Mouse (Mus musculus) E14TG2a.4 (cell line): Measurements from ENCODE around the gene Ubxn7.
"Not testable (repeated sequence)": the region's sequence is repeated elsewhere in the genome, so short reads cannot be mapped to it uniquely, and the experiment has no call there.

Experiments
- H3K27me3 ChIP-seq: 2 replicates; pipeline ENCODE4 v1.6.1; 2014; ENCODE audit warnings: low read length, control low read depth; ENCODE audit not compliant: insufficient read depth
- H3K36me3 ChIP-seq: 2 replicates; pipeline ENCODE4 v1.6.1; 2014; ENCODE audit warnings: low read length, control low read depth; ENCODE audit not compliant: insufficient read depth
- H3K4me1 ChIP-seq: replicated peaks from 2 replicates; pipeline ENCODE4 v1.6.1; 2014; ENCODE audit warnings: low read depth, low read length, control low read depth
- H3K4me3 ChIP-seq: replicated peaks from 2 replicates; pipeline ENCODE4 v1.5.1; 2014; ENCODE audit warnings: mild to moderate bottlenecking, low read length
- H3K9me3 ChIP-seq: 2 replicates; pipeline ENCODE4 v1.6.1; 2014; ENCODE audit warnings: low read length, control low read depth
- CTCF ChIP-seq: conservative IDR thresholded peaks from 2 replicates; pipeline ENCODE4 v1.5.1; 2014; ENCODE audit warnings: low read length
- NANOG ChIP-seq: IDR thresholded peaks from 2 replicates; pipeline ENCODE4 v1.6.1; 2014; ENCODE audit warnings: borderline replicate concordance, low read length, mixed read lengths
- POU5F1 ChIP-seq: IDR thresholded peaks from 2 replicates; pipeline ENCODE4 v1.6.1; 2014; ENCODE audit warnings: low read length, borderline replicate concordance

The Ubxn7 gene

DNA sequence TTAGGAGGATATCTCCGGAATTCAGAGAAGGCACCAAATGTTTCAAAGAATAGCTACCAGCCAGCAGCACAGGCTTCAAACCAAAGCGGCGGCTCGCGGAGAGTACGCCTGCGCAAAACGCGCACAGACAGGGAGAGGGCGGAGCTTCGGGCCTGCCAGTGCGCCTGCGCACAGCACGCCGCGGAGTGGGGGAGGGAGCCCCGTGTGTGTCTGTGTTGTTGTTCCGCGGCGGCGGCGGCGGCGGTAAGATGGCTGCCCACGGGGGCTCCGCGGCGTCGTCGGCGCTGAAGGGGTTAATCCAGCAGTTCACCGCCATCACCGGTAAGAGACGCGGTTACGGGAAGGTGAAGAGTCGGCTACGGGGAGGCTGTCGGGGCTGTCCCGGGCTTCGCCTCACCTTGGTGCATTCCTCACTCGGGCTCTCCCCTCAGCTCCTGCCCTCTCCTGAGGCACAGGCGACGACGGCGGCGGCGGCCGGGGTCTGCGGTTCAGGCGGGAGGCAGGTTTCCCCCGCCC, at the start of gene Ubxn7:
Gene Ubxn7, plus strand, starts transcription at position 218 of the 516 bp plus-strand sequence.
- no peaks in the 10 kb centered on the region for H3K27me3 ChIP-seq
- no peak for TF ChIP-seq NANOG
- no peak for TF ChIP-seq POU5F1
- TF ChIP-seq CTCF: no peak
- H3K9me3 ChIP-seq: no peaks in the 10 kb centered on the region
- H3K4me1 ChIP-seq: peaks cover 59% of the 10 kb centered on the region
- H3K36me3 ChIP-seq: no peaks in the 10 kb centered on the region
- peak within 1 kb of the TSS; percentile 97 for H3K4me3 ChIP-seq

GRCm38 (mm10) chr16:32282608-32283007, 49.4 kb upstream of the Ubxn7 start:
- peaks cover 50% of the 10 kb centered on the region for H3K4me1 ChIP-seq
- H3K4me3 ChIP-seq: no peak overlapping the region
- H3K36me3 ChIP-seq: peaks cover 88% of the 10 kb centered on the region
- H3K27me3 ChIP-seq: no peaks in the 10 kb centered on the region
- H3K9me3 ChIP-seq: peaks cover 23% of the 10 kb centered on the region
- no peak for TF ChIP-seq CTCF
- TF ChIP-seq POU5F1: no peak
- TF ChIP-seq NANOG: no peak

- Histone ChIP-seq H3K27me3 (no peaks in the 10 kb centered on the region), H3K4me3 (peak overlapping the region; percentile 23; the same call in 1 of the 2 replicates), H3K9me3 (no peaks in the 10 kb centered on the region), H3K4me1 (peaks cover 41% of the 10 kb centered on the region), H3K36me3 (peaks cover 55% of the 10 kb centered on the region)
- TF ChIP-seq CTCF (no peak), NANOG (peak; percentile 94)
Observed at GRCm38 (mm10) chr16:32291821-32292220, 40.2 kb upstream of the Ubxn7 start.

GRCm38 (mm10) chr16:32299617-32300016, 32.4 kb upstream of the Ubxn7 start:
- H3K9me3 ChIP-seq: not testable (repeated sequence)

GRCm38 (mm10) chr16:32303046-32303445, 29.0 kb upstream of the Ubxn7 start:
- H3K4me1 ChIP-seq: peaks cover 90% of the 10 kb centered on the region
- peaks cover 29% of the 10 kb centered on the region for H3K36me3 ChIP-seq
- TF ChIP-seq NANOG: peak; percentile 21; the same call in 1 of the 2 replicates
- no peak for TF ChIP-seq POU5F1
- no peaks in the 10 kb centered on the region for H3K27me3 ChIP-seq
- H3K4me3 ChIP-seq: 0 out of 2 replicates have a peak overlapping the region, but pooled peaks have one; percentile 41
- no peaks in the 10 kb centered on the region for H3K9me3 ChIP-seq

More at GRCm38 (mm10) chr16:32299617-32300016, 32.4 kb upstream of the Ubxn7 start:
- H3K27me3 ChIP-seq, H3K4me3 ChIP-seq: not testable (repeated sequence)
- Histone ChIP-seq H3K4me1 (peaks cover 81% of the 10 kb centered on the region), H3K36me3 (peaks cover 53% of the 10 kb centered on the region)

- Histone ChIP-seq H3K27me3 (no peaks in the 10 kb centered on the region), H3K4me1 (peaks cover 87% of the 10 kb centered on the region), H3K4me3 (no peak overlapping the region), H3K36me3 (peaks cover 21% of the 10 kb centered on the region), H3K9me3 (no peaks in the 10 kb centered on the region)
- no peak for TF ChIP-seq POU5F1
- no peak for TF ChIP-seq CTCF
- no peak for TF ChIP-seq NANOG
Observed at GRCm38 (mm10) chr16:32303886-32304285, 28.2 kb upstream of the Ubxn7 start.

GRCm38 (mm10) chr16:32311970-32312369, 20.1 kb upstream of the Ubxn7 start:
- TF ChIP-seq POU5F1 (no peak), NANOG (no peak), CTCF (no peak)
- Histone ChIP-seq H3K27me3 (no peaks in the 10 kb centered on the region), H3K36me3 (no peaks in the 10 kb centered on the region)

GRCm38 (mm10) chr16:32312386-32312785, 19.7 kb upstream of the Ubxn7 start:
- no peaks in the 10 kb centered on the region for H3K27me3 ChIP-seq
- no peaks in the 10 kb centered on the region for H3K36me3 ChIP-seq
- peak overlapping the region; percentile 73 for H3K4me3 ChIP-seq
- peaks cover 91% of the 10 kb centered on the region for H3K4me1 ChIP-seq
- no peaks in the 10 kb centered on the region for H3K9me3 ChIP-seq
- TF ChIP-seq CTCF: no peak
- TF ChIP-seq NANOG: no peak
- TF ChIP-seq POU5F1: 0 out of 2 replicates have a peak, but pooled peaks have one; percentile 42

More at GRCm38 (mm10) chr16:32311970-32312369, 20.1 kb upstream of the Ubxn7 start:
- peaks cover 94% of the 10 kb centered on the region for H3K4me1 ChIP-seq
- peak overlapping the region; percentile 73 for H3K4me3 ChIP-seq
- no peaks in the 10 kb centered on the region for H3K9me3 ChIP-seq

- peaks cover under 1% of the 10 kb centered on the region for H3K9me3 ChIP-seq
- peaks cover under 1% of the 10 kb centered on the region for H3K36me3 ChIP-seq
- peaks cover 86% of the 10 kb centered on the region for H3K4me1 ChIP-seq
- H3K27me3 ChIP-seq: no peaks in the 10 kb centered on the region
- H3K4me3 ChIP-seq: peak overlapping the region; percentile 73
- TF ChIP-seq POU5F1: no peak
- TF ChIP-seq NANOG: no peak
- no peak for TF ChIP-seq CTCF
Observed at GRCm38 (mm10) chr16:32312859-32313258, 19.2 kb upstream of the Ubxn7 start.

DNA sequence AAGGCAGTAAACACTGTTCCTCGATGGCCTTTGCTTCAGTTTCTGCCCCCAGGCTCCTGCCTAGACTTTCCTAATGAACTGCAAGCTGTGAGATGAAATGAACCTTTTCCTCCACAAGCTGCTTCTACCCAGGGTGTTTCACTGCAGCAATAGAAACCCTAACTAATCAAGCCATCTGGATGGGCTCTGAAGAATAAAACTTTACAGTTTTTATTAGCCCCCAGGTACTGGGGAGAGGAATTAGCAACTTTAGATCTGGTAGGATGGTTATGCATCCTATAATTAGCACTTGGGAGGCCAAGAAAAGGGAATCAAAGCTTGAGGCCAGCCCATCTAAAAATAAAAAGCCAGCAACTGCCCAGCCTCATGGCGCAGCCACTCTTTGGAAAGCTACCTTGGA, 15.5 kb upstream of the Ubxn7 start:
- Histone ChIP-seq H3K27me3 (no peaks in the 10 kb centered on the region), H3K4me1 (peaks cover 67% of the 10 kb centered on the region), H3K36me3 (peaks cover 8% of the 10 kb centered on the region), H3K4me3 (no peak overlapping the region), H3K9me3 (peaks cover 8% of the 10 kb centered on the region)
- TF ChIP-seq POU5F1 (no peak), NANOG (no peak), CTCF (no peak)
